Mouse (Mus musculus): ENCODE measurements around the gene Hemgn.

Hemgn gene

DNA sequence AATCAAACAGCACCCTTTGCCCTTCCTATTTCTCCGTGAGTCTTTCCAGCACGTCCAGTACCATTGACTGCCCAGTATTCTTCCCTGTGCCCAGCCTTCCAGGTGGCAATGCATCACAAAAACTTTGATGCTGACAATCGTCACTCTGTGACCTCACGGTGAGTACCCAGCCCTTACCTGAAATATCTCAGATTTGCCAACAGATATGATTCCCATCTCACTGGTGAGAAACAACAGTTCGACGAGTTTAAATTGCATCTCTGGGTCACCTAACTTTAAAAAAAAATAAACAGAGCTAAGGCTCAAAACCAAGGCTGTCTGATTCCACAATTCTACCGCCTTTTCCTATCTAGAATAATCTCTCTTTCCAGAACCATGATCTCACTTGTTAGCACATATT is at the start of gene Hemgn:
Gene Hemgn (minus strand): TSS at position 101 of the 400 bp plus-strand sequence.
- DNase-seq, result no peak

DNA sequence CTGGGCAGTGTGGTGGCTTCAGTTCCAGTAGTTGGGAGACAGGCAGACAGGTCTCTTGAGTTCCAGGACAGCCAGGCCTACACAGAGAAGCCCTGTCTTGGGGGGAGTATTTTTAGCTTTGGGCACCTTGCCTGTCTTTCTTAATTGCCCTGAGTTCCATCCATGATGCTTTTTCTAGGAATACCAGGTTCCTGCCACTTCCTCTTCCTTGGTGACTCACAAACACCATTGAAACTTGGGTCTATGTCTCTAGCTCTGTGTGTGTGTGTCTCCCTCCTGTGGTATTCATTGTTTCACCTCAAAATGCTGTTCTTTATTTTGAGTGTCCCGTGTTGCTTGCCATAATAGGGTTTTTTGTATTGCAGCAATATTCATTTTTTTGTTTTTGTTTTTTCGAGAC is 45.1 kb upstream of the Hemgn start:
- DNase-seq, result no peak

DNA sequence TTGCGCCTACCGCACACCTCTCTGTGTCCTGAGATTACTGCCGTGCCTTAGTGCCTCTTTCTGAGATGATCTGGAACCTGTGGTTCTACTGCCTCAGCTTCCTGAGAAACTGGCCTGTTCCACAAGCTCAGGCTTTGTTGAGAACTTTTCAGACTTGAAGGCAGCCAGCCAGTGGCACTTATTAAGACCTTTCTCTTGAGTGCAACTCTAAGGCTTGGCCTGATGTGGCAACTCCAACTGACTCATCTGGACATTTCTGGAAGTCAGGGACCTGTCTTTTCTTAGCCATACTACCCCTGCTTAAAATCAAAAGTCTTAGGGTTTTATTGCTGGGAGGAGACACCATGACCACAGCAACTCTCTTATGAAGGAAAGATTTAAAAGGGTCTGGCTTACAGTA is 43.9 kb upstream of the Hemgn start:
- DNase-seq, result no peak

DNA sequence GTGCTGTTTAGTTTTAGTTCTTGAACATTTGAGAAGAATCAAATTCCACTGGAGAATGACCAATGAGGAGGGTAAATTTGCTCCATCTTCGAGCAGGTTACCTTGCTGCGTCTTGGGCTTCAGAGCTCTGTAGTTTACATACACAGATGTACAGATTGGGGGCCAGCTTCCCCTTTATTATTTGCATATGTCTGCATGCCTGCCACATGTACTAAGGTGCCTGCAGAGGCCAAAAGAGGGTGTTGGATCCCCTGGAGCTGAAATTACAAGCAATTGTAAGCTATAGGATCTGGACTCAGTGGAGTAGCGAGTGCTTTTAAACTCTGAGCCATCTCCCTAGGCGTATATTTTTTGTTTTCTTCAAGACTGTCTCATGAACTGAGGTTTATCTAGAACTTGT is 43.5 kb upstream of the Hemgn start:
- no peak for DNase-seq

DNA sequence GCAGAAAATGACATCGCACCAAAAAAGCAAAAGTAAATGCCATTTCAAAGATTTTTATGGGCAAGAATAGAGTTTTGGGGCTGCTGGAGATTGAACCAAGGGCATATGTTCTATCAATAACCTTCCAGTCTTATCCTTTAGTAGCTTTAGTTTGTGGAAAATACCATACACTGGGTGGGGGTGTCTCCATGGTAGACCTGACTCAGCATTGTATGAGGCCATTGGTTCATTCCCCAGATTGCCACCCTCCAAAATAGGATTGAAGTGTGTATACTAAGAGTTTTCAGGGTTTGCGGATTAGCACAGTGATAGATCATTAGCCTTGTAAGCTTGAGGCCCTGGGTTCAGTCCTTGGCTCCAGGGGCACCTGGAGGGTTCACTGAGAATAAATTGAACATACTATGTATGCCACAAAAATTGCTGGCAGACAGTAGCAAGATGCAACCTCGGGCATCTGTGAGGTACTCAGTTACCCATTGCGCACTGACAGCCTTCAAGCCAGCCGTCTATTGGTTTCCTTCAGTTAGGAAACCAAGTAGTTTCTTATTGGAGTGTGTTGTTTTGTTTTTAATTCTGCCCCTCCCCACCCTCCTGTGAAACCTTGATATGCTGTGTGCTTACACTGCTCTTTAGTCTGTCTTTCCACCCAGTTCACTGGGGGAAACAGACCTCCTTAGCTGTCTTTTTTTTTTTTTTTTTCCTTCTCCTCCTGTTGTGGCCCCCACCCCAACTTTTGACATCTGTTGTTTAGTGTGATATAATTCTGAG is 41.0 kb upstream of the Hemgn start:
- DNase-seq, result no peak

DNA sequence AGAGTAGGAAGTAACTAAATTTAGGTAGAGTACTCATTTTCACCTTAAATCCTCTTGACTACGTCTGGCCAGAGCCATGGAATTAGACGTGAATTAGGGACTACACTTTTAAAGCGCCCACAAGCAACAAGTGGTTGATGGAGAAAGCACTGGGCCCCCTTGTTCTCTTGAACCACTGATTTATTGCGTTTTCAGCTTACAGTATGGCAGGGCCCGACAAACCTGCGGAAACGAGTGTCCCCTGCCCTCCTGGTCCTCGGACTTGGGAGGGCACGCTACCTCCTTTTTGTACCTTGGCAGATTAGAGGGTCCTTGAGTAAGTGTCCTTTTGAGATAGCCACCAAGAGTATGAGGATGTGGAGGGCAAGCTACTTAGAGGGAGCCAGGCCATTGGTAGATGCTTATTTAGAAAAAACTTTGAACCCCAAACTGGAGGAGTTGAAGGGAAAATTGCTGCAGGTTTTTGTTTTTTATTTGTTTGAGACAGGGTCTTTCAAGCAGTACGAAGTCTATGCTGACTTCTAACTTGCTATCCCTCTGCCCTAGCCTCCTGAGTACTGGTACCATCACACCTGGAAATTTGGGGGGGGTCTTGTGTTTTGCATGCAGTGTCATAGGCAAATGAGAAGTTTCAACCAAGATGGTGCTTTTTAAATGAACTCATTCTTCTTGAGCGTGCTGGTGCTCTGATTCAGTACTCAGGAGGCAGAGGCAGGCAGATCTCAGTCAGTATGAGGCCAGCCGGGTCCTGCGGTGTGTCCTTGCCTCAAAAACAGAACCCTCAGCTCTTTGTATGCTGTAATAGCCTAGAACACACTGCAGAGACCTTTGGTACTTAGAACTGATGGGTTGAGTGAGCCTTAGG is 39.8 kb upstream of the Hemgn start:
- no peak for DNase-seq

DNA sequence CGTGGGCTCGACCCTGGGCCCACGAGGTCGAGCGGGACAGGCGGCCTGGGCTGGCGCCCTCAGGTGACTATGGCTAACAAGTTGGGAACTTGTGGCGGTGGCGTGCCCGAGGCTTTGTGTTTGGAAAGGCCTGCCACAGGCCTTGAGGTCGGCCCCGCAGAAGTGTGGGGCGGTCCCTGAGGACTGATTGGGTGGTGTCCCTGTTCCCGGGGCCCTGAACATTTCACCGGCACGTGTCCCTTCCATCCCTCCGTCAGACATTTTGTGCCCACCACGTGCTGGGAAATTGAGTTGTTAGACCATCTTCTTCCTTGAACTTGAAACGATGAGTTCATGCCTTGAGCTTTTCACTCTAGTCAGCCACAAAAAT is 39.2 kb upstream of the Hemgn start:
- peak; percentile 36 to 64 for DNase-seq

DNA sequence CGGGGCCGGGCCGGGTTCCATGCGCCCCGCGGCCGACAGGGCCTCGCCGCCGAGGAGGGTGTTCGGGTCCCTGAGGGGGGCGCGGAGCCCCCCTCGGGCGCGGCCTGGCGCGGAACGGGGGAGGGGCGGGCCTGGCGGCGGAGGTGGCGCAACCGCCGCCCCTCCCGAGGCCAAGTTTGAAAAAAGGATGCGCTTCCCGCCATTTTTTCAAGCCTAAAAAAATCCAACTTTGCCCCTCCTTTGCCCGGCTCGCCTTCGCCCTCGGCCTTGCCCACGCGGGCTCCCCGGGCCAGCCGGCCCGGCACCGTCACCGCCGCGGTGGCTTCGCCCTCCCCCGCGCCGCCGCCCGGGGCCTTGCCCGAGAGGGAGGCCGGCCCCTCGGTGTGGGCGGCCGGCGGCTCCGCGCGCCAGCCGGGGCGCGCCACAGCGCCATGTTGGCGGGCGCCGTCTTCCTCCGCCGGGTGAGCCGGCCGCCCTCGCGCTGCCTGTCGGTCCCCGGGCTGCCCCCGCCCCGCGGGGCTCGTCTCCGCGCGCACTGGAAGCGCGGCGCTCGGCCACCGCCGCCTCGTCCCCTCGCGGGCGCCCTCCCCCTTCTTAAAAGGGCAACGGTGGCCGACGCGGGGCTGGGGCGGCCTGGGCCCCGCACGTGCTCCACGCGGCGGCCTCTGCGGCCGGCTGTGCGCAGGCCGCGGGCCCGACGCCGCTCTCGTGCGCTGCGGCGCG is 38.6 kb upstream of the Hemgn start:
- DNase-seq, result peak; percentile 48 to 61

DNA sequence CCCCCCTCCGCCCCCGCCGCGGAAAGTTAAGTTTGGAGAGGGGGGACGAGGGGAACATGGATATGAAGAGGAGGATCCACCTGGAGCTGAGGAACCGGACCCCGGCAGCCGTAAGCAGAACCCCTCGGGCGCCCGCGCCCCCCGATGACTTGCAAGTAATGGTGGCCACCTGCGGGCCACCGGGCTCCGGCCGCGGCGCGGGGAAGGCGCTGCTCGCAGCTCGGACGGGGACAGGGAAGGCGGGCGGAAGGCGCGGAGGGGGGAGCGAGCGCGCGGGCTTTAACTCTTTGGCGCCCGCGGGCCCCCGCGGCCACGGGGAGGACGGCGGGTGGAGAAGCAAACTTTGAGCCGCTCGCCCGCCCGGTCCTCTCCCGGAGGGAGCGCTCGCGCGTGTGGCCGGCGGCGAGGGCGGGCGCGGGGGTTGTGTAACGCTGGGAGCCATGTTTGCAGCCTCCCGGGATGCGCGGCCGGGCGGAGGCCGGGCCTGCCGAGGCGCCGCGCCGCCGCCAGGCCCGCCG is 38.0 kb upstream of the Hemgn start:
- DNase-seq, result peak; percentile 64 to 73

DNA sequence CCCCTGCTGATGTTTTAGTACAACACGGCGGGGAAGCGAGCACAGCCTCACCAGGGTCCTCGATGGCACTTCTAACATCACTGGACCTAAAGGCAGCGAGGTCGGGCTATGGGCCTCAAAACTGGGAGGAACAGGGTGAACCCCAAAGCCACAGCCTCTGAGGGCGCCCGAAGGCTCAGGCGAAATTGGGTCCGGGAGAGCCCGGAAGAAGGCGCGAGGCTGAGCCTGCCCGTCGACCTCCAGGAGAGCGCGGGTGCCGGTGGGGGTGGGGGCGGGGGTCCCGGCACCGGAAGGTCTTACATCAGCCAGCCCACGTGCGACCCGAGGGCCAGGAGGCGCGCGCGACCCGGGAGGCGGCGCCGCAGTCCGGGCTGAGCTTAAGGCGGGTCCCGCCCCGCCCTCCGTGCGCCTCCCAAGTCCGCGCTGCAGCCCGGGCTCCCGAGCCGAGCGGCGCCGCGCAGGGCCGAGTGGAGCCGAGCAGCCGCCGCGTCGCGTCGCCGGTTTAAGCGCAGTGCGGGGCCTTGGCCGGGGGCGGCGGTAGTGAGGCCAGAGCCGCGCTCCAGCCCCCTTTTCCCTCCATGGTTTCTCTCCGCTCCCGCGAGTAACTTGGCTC is 37.3 kb upstream of the Hemgn start, which contains the start of gene Anp32b:
Gene Anp32b (plus strand): TSS at position 384 of the 613 bp plus-strand sequence.
- peak; percentile 86 for DNase-seq

DNA sequence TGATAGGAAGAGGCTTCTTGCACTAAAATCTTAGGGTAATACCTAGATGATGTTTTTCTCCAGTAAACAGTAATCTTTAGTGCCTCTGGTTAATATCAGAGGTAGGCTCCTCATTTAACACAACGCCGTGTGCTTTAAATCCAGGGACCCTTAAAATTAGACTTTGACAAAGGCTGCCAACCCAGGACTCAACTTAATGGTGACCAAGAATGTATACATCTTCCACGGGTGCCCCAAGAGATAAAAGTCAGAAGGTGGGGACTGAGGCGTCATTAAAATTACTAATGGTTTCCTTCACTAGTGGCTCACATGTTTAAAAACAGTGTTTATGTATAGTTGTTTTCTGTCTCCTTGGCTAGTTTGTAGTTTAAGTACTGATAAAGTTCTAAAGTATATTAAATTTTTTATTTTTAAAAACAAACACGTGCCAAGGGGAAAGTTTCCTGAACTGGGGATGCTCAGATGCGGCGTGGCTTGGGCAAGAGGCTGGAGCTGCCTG is 36.8 kb upstream of the Hemgn start:
- DNase-seq, result no peak

DNA sequence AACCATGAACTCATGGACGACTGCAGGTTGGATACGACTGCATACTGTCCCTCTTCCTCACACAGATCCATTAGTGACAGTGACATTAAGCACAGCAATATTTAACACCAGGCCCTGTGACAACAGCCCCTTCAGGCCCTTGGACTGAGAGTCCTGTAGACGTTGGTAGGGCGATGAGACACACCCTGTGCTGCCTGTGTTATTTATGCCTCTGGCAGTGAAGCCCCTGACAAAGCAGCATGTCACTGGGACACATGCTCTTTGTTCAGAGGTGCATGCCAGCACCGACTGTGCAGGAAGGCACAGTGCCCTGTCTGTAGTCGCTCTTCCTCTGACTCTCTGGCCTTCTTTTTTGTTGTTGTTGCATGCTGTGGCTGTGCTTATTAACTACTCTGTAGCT is 35.6 kb upstream of the Hemgn start:
- DNase-seq, result peak in 1 of 2 experiments; percentile 44

DNA sequence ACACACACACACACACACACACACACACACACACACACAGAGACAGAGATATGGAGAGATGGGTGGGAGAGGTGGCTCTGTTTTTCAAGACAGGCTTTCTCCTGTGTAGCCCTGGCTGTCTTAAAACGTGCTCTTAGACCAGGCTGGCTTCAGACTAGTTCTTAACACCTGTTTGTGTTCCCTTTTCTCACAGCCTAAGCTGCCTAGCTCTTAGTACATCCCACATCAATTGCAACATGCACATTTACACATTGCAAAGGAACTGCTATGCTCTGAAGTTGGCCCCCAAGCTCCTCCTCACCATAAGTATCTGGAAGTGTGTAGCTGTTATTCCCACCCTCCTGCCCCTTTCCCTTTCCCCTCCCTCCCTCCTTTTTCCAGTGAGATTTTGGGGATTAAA is 34.2 kb upstream of the Hemgn start:
- DNase-seq, result no peak

DNA sequence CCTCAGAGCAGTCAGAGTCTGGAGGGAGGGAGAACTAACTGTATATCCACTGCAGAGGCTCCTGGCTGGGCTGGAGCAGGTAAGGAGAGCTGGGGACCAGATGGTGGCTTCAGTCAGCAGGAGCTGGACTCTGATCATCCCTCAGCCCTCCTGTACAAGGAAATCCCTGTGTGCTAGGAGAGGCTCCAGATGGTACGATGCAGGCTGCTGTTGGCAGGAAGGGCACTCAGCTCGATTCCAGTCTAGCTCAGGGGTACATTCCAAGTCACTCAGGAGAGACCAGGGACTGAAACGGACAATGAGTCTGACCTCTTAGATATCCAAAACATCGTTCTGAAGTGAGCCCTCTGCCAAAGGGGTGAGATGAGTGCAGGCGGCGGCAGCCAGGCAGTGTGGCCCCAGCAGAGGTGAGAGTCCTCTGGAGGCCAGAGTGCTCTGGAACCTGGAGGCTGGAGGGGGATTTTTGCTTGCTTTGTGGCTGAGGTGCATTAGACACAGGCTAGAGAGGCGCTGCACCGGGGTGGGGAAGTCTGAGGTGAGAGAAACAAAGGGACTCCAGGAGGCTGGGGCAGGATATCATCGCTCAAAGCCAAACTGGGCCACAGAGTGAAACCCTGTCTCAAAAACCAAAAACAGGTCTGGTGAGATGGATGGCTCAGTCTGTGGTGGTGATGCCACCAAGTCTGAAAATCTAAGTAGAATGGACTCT is 32.1 kb upstream of the Hemgn start:
- no peak for DNase-seq

DNA sequence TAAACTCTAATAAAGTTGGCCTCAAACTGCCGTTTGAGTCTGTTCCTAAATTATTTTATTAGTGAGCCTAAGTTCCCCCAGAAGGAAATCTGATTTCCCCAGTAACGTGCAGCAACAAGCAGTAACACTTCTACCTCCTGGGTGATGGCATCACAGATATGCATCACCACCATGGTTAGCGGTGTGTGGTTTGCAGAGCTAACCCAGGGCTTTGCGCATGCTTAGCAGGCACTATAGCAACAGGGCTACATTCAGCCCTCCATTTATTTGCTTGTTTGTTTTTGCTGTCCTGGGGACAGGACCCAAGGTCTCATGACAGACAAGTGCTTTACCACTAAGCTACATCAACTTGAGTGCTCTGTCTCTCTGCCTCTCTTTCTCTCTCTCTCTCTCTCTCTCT is 29.2 kb upstream of the Hemgn start:
- no peak for DNase-seq

DNA sequence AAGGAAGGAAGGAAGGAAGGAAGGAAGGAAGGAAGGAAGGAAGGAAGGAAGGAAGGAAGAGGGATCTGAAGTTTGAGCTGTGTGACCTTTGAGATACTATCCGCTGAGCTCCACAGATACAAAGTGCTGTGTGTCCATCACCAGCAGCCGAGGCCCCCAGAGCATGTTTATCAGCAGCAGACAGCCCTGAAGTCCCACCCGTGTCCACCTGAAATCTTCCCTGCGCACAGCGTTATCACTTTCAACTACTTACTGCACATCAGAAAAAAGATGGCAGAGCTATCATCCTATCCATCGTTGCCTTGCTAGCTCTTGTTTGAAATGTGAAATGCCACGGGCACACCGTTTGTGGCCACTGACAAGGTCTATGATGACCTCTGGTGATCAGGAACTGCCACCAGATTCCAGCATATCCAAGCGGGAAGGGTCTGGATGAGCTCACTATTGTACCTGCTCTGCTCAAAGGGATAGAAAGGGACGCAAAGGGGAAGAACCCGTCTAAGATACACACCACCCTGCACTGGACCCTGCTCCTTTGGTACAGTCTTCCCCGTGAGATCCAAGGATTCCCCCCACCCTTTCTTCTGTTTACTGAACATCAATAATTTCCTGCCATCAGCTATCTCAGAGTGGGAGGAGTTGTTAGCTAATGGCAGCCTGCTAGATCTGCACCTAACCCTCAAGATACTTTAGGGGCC is 19.2 kb upstream of the Hemgn start:
- DNase-seq, result no peak

DNA sequence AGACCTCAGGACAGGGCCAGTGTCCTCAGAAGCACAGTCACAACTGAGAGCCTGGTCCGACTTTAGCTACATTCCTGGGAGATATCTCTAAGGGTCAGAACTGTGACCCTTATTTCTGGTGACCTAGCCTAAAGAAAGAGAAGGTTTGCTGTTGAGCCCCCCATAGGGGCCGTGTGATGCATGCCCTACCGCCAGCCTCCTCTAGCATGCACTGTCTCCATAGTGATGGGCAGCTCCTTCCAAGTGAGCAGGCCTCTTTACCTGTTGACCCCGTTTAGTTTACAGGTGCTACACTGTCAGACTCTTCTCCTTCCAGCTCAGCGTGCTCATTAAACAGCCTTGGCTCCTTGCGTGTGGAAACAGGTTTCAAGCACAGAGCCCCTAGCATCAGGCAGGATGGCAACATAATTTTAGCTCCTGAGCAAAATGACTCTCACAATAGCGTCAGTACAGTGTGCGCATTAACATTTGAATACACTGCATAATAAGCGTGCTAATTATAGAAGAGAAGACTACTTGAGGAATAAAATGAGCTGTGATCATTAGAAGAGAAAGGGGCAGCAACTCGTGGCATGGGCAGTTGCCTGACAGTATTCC is 15.7 kb upstream of the Hemgn start:
- DNase-seq, result no peak

DNA sequence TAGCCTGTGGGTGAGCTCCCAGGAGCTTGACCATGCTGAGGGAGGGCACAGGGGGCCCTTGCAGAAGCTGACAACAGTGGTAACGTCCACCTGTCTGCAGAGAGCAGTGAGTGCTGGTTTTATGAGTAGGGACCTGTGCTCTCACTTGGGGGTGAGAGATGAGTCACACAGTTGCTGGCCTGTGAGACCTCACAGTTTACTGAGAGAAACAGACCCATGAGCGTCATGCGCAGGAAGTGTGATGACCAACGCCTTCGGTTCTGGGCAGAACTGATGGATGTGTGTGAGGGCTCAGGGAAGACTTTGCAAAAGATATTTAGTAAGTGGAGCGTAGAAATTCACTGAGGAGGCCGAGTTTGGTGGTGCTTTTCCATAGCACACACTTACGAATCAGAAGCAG is 9.3 kb upstream of the Hemgn start:
- no peak for DNase-seq

DNA sequence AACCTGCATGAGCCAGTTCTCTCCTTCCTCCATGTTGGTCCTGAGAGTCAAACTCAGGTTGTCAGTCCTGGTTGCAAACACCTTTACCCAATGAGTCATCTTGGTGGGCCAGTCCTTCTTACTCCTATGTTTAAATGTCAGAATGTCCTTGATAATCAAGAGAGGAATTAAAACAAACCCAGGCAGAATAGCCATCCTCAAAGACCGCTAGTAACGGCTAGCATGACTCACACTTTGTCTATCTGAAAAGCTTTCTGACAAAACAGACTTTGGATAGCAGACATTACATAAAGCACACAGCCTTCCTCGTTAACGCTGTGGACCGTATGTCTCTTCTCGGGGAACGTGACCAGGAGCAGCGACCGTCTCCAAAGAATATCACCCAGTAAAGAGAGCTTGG is 5.5 kb upstream of the Hemgn start:
- no peak for DNase-seq

DNA sequence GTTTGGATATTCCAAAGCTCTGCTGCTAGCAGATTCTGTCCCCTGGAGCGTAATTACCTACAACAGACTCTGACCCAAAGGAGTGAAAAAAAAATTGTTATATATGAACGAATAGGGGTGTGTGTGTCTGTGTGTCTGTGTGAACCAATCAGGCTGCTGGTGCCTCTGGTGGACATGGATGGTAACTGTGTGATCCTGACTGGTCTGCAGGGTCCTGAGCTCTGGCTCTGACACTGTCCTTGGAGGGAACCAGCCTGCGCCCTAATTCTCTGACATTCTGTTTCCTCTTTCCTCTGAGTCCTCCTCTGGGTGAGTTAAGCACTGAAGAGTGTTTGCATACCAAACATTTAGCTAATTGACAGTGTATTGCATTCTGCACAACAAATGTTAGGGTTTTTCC is 4.2 kb upstream of the Hemgn start:
- no peak for DNase-seq

DNA sequence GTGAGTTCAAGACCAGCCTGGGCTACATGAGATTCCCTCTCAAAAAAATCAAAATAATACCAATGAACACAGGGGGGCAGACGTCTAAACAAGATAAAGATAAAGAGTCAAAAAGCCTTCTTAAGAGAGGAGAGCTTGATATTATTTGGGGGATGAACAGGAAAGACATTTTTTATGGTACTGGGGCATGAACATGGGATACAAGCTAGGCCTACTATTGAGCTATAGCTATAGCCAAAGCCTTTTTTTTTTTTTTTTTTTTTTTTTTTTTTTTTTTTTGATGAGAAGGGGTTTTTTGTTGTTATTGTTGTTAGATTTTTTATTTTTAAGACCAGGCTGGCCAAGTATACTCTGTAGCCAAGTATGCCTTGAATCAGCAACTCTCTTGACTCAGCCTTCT is 1.2 kb downstream of the Hemgn start:
- no peak for DNase-seq

Measured in thymus, adult 18-20 months (tissue).